Mouse (Mus musculus) neural tube, embryonic 12.5 days (tissue): ENCODE data around the gene Vmn1r209. TPM values are rescaled to one million over a fixed set of nuclear protein-coding genes. Genes with fewer than 3 reads are reported as not detected.

Experiments used
- polyA plus RNA-seq: library from polyadenylated mRNA; unstranded; fragments of >200 nt; fragmentation: Nextera tagmentation; extraction: Ambion mirVana; gene quantifications from 2 replicates; pipeline ENCODE4 v1.2.1, GENCODE M21; 2016

Vmn1r209 gene
- polyA plus RNA-seq, 1 experiment from 2014 or later = not detected

Other genes with a start within 250 kb of the Vmn1r209 start
- not detected in 2 replicates for gene Vmn1r205, start 216.7 kb downstream of the Vmn1r209 start, polyA plus RNA-seq
- not detected in 2 replicates for gene Vmn1r206, start 185.4 kb downstream of the Vmn1r209 start, polyA plus RNA-seq
- gene Vmn1r207-ps, start 80.1 kb downstream of the Vmn1r209 start, polyA plus RNA-seq = not detected in 2 replicates
- not detected in 2 replicates for gene Vmn1r208, start 32.3 kb downstream of the Vmn1r209 start, polyA plus RNA-seq
- not detected in 2 replicates for gene Vmn1r210, start 21.7 kb upstream of the Vmn1r209 start, polyA plus RNA-seq
- gene Vmn1r211, start 47.9 kb upstream of the Vmn1r209 start, polyA plus RNA-seq = not detected in 2 replicates
- not detected in 2 replicates for gene Vmn1r212, start 74.5 kb upstream of the Vmn1r209 start, polyA plus RNA-seq
- gene Vmn1r213, start 198.0 kb upstream of the Vmn1r209 start, polyA plus RNA-seq = not detected in 2 replicates
- gene Vmn1r214, start 220.7 kb upstream of the Vmn1r209 start, polyA plus RNA-seq = not detected in 2 replicates